Mouse (Mus musculus): Measurements from ENCODE around the gene Msh5. TPM values are rescaled to one million over a fixed set of nuclear protein-coding genes. Genes with fewer than 3 reads are reported as not detected.
"Not testable (repeated sequence)": the region's sequence is repeated elsewhere in the genome, so short reads cannot be mapped to it uniquely, and the experiment has no call there.

Msh5 gene
- polyA plus RNA-seq, 1 experiment from 2014 or later: 4.7 TPM

GRCm38 (mm10) chr17:35016376-35016775 is 30.2 kb downstream of the Msh5 start, which contains the start of gene Vwa7:
Vwa7 (plus strand) TSS chr17:35016579.
- Histone ChIP-seq H3K27me3 (replicated peaks; ENCODE audit: control insufficient read depth, insufficient read depth, low read length) (no peaks in the 10 kb centered on the region), H3K4me3 (ENCODE audit: low read depth, low read length) (no peak within 1 kb of the TSS), H3K27ac (ENCODE audit: low read depth, low read length) (no peak within 1 kb of the TSS; the same call in 1 of the 2 replicates), H3K4me1 (replicated peaks; ENCODE audit: control insufficient read depth, insufficient read depth, low read length) (peaks cover 7% of the 10 kb centered on the region), H3K9me3 (ENCODE audit: control insufficient read depth, low read length) (no peaks in the 10 kb centered on the region), H3K36me3 (ENCODE audit: control insufficient read depth, insufficient read depth, low read length) (peaks cover 52% of the 10 kb centered on the region), H3K4me2 (no peak within 1 kb of the TSS), H3K9ac (ENCODE audit: low read depth, low read length) (no peak within 1 kb of the TSS)
- ATAC-seq (replicated peaks; ENCODE audit: low FRiP score) (peak; percentile 18; the same call in 1 of the 2 replicates), DNase-seq (ENCODE audit: low spot score) (peak; percentile 34)
- 82% methylated on average over 12 of the region's 12 CpGs for WGBS

GRCm38 (mm10) chr17:35015296-35015695 is 31.2 kb downstream of the Msh5 start:
- no peak overlapping the region for H3K27ac ChIP-seq (ENCODE audit: low read depth, low read length)
- H3K4me1 ChIP-seq (replicated peaks; ENCODE audit: control insufficient read depth, insufficient read depth, low read length): peaks cover 5% of the 10 kb centered on the region
- no peaks in the 10 kb centered on the region for H3K9me3 ChIP-seq (ENCODE audit: control insufficient read depth, low read length)
- H3K27me3 ChIP-seq (replicated peaks; ENCODE audit: control insufficient read depth, insufficient read depth, low read length): no peaks in the 10 kb centered on the region
- H3K9ac ChIP-seq (ENCODE audit: low read depth, low read length): no peak overlapping the region
- no peak overlapping the region for H3K4me2 ChIP-seq
- DNase-seq (ENCODE audit: low spot score) (no peak), ATAC-seq (replicated peaks; ENCODE audit: low FRiP score) (no peak)
- H3K4me3 ChIP-seq (ENCODE audit: low read depth, low read length): no peak overlapping the region
- WGBS: 90% methylated on average over 16 of the region's 16 CpGs
- H3K36me3 ChIP-seq (ENCODE audit: control insufficient read depth, insufficient read depth, low read length): peaks cover 63% of the 10 kb centered on the region

GRCm38 (mm10) chr17:35013221-35013620 is 33.3 kb downstream of the Msh5 start:
- H3K9me3 ChIP-seq (ENCODE audit: control insufficient read depth, low read length): no peaks in the 10 kb centered on the region
- ATAC-seq (replicated peaks; ENCODE audit: low FRiP score) (no peak), DNase-seq (ENCODE audit: low spot score) (peak; percentile 37)
- H3K36me3 ChIP-seq (ENCODE audit: control insufficient read depth, insufficient read depth, low read length): peaks cover 75% of the 10 kb centered on the region
- no peak overlapping the region for H3K4me2 ChIP-seq
- H3K4me3 ChIP-seq (ENCODE audit: low read depth, low read length): no peak overlapping the region
- H3K4me1 ChIP-seq (replicated peaks; ENCODE audit: control insufficient read depth, insufficient read depth, low read length): peaks cover 5% of the 10 kb centered on the region
- H3K27me3 ChIP-seq (replicated peaks; ENCODE audit: control insufficient read depth, insufficient read depth, low read length): no peaks in the 10 kb centered on the region
- no peak overlapping the region for H3K27ac ChIP-seq (ENCODE audit: low read depth, low read length)
- 70% methylated on average over 6 of the region's 6 CpGs for WGBS
- no peak overlapping the region for H3K9ac ChIP-seq (ENCODE audit: low read depth, low read length)

GRCm38 (mm10) chr17:35012430-35012829 is 34.1 kb downstream of the Msh5 start:
- Histone ChIP-seq H3K4me3 (ENCODE audit: low read depth, low read length) (no peak overlapping the region), H3K9me3 (ENCODE audit: control insufficient read depth, low read length) (no peaks in the 10 kb centered on the region), H3K27me3 (replicated peaks; ENCODE audit: control insufficient read depth, insufficient read depth, low read length) (no peaks in the 10 kb centered on the region), H3K9ac (ENCODE audit: low read depth, low read length) (no peak overlapping the region), H3K27ac (ENCODE audit: low read depth, low read length) (no peak overlapping the region), H3K4me1 (replicated peaks; ENCODE audit: control insufficient read depth, insufficient read depth, low read length) (peaks cover 5% of the 10 kb centered on the region; the same call in 1 of the 2 replicates), H3K36me3 (ENCODE audit: control insufficient read depth, insufficient read depth, low read length) (peaks cover 83% of the 10 kb centered on the region), H3K4me2 (no peak overlapping the region)
- DNase-seq (ENCODE audit: low spot score): peak; percentile 30
- no peak for ATAC-seq (replicated peaks; ENCODE audit: low FRiP score)
- 85% methylated on average over 13 of the region's 13 CpGs for WGBS

GRCm38 (mm10) chr17:35011440-35011839 is 35.1 kb downstream of the Msh5 start:
- Histone ChIP-seq H3K4me2 (no peak overlapping the region), H3K9me3 (ENCODE audit: control insufficient read depth, low read length) (no peaks in the 10 kb centered on the region), H3K4me3 (ENCODE audit: low read depth, low read length) (no peak overlapping the region), H3K4me1 (replicated peaks; ENCODE audit: control insufficient read depth, insufficient read depth, low read length) (peaks cover 5% of the 10 kb centered on the region; the same call in 1 of the 2 replicates), H3K9ac (ENCODE audit: low read depth, low read length) (no peak overlapping the region), H3K36me3 (ENCODE audit: control insufficient read depth, insufficient read depth, low read length) (peaks cover 87% of the 10 kb centered on the region), H3K27me3 (replicated peaks; ENCODE audit: control insufficient read depth, insufficient read depth, low read length) (no peaks in the 10 kb centered on the region), H3K27ac (ENCODE audit: low read depth, low read length) (no peak overlapping the region)
- DNase-seq (ENCODE audit: low spot score) (no peak), ATAC-seq (replicated peaks; ENCODE audit: low FRiP score) (no peak)
- WGBS: 93% methylated on average over 8 of the region's 8 CpGs

GRCm38 (mm10) chr17:35009586-35009985 is 37.0 kb downstream of the Msh5 start:
- peaks cover 1% of the 10 kb centered on the region; the same call in 1 of the 2 replicates for H3K4me1 ChIP-seq (replicated peaks; ENCODE audit: control insufficient read depth, insufficient read depth, low read length)
- H3K4me2 ChIP-seq: no peak overlapping the region
- H3K27ac ChIP-seq (ENCODE audit: low read depth, low read length): no peak overlapping the region
- no peak for ATAC-seq (replicated peaks; ENCODE audit: low FRiP score)
- WGBS: 89% methylated on average over 7 of the region's 7 CpGs
- DNase-seq (ENCODE audit: low spot score): no peak
- no peak overlapping the region for H3K9ac ChIP-seq (ENCODE audit: low read depth, low read length)
- peaks cover 83% of the 10 kb centered on the region for H3K36me3 ChIP-seq (ENCODE audit: control insufficient read depth, insufficient read depth, low read length)
- no peak overlapping the region for H3K4me3 ChIP-seq (ENCODE audit: low read depth, low read length)
- H3K9me3 ChIP-seq (ENCODE audit: control insufficient read depth, low read length): no peaks in the 10 kb centered on the region
- no peaks in the 10 kb centered on the region for H3K27me3 ChIP-seq (replicated peaks; ENCODE audit: control insufficient read depth, insufficient read depth, low read length)

GRCm38 (mm10) chr17:35007387-35007991 is 39.1 kb downstream of the Msh5 start:
- H3K27me3 ChIP-seq (replicated peaks; ENCODE audit: control insufficient read depth, insufficient read depth, low read length): no peaks in the 10 kb centered on the region
- H3K27ac ChIP-seq (ENCODE audit: low read depth, low read length): no peak overlapping the region
- H3K4me1 ChIP-seq (replicated peaks; ENCODE audit: control insufficient read depth, insufficient read depth, low read length): peaks cover 22% of the 10 kb centered on the region
- no peak for DNase-seq (ENCODE audit: low spot score)
- H3K9me3 ChIP-seq (ENCODE audit: control insufficient read depth, low read length): no peaks in the 10 kb centered on the region
- peaks cover 72% of the 10 kb centered on the region for H3K36me3 ChIP-seq (ENCODE audit: control insufficient read depth, insufficient read depth, low read length)
- 91% methylated on average over 7 of the region's 7 CpGs for WGBS
- no peak for ATAC-seq (replicated peaks; ENCODE audit: low FRiP score)
- H3K9ac ChIP-seq (ENCODE audit: low read depth, low read length): no peak overlapping the region
- H3K4me3 ChIP-seq (ENCODE audit: low read depth, low read length): no peak overlapping the region
- H3K4me2 ChIP-seq: no peak overlapping the region

GRCm38 (mm10) chr17:35005902-35006301 is 40.6 kb downstream of the Msh5 start:
- ATAC-seq (replicated peaks; ENCODE audit: low FRiP score): not testable (repeated sequence)

GRCm38 (mm10) chr17:35005158-35005557 is 41.4 kb downstream of the Msh5 start:
- Histone ChIP-seq H3K36me3 (ENCODE audit: control insufficient read depth, insufficient read depth, low read length) (peaks cover 53% of the 10 kb centered on the region), H3K4me2 (no peak overlapping the region)
- ATAC-seq (replicated peaks; ENCODE audit: low FRiP score): no peak

More at GRCm38 (mm10) chr17:35005902-35006301, 40.6 kb downstream of the Msh5 start:
- H3K4me1 ChIP-seq (replicated peaks; ENCODE audit: control insufficient read depth, insufficient read depth, low read length): peaks cover 26% of the 10 kb centered on the region
- 93% methylated on average over 4 of the region's 5 CpGs for WGBS
- not testable (repeated sequence) for H3K9me3 ChIP-seq (ENCODE audit: control insufficient read depth, low read length); DNase-seq (ENCODE audit: low spot score); H3K9ac ChIP-seq (ENCODE audit: low read depth, low read length); H3K4me2 ChIP-seq; H3K27ac ChIP-seq (ENCODE audit: low read depth, low read length); H3K4me3 ChIP-seq (ENCODE audit: low read depth, low read length); H3K27me3 ChIP-seq (replicated peaks; ENCODE audit: control insufficient read depth, insufficient read depth, low read length)
- H3K36me3 ChIP-seq (ENCODE audit: control insufficient read depth, insufficient read depth, low read length): peaks cover 61% of the 10 kb centered on the region

More at GRCm38 (mm10) chr17:35005158-35005557, 41.4 kb downstream of the Msh5 start:
- no peak overlapping the region for H3K9ac ChIP-seq (ENCODE audit: low read depth, low read length)
- 0 out of 2 replicates have a peak overlapping the region, but pooled peaks have one; percentile 1 for H3K4me3 ChIP-seq (ENCODE audit: low read depth, low read length)
- H3K9me3 ChIP-seq (ENCODE audit: control insufficient read depth, low read length): no peaks in the 10 kb centered on the region
- peaks cover 26% of the 10 kb centered on the region for H3K4me1 ChIP-seq (replicated peaks; ENCODE audit: control insufficient read depth, insufficient read depth, low read length)
- DNase-seq (ENCODE audit: low spot score): no peak
- no peak overlapping the region for H3K27ac ChIP-seq (ENCODE audit: low read depth, low read length)
- 93% methylated on average over 10 of the region's 10 CpGs for WGBS
- H3K27me3 ChIP-seq (replicated peaks; ENCODE audit: control insufficient read depth, insufficient read depth, low read length): no peaks in the 10 kb centered on the region

Measured in liver, embryonic 11.5 days (tissue).